Mouse (Mus musculus) hindbrain, embryonic 14.5 days (tissue): ENCODE data around the gene Tsfm. TPM values are rescaled to one million over a fixed set of nuclear protein-coding genes. Genes with fewer than 3 reads are reported as not detected.

ENCODE experiments used
- ATAC-seq: fragments of 200-750 bp; cut with Nextera tagmentation; 2 replicates; pipeline ENCODE4 v1.8.0; 2017; ENCODE audit warnings: moderate number of reproducible peaks, mild to moderate bottlenecking, moderate TSS enrichment, moderate library complexity; ENCODE audit not compliant: low FRiP score
- DNase-seq: peaks from one replicate; pipeline ENCODE4 v3.0.0-alpha.2; 2015; ENCODE audit warnings: low spot score
- H3K27ac ChIP-seq: fragments of 300-500 bp; sonication (generic); 2 replicates; pipeline ENCODE4 v1.5.1; 2014; ENCODE audit warnings: mild to moderate bottlenecking, moderate library complexity
- H3K27me3 ChIP-seq: fragments of 300-500 bp; sonication (generic); 2 replicates; pipeline ENCODE4 v1.6.1; 2014; ENCODE audit warnings: mild to moderate bottlenecking, low read length, mixed read lengths; ENCODE audit not compliant: control insufficient read depth, insufficient read depth
- H3K36me3 ChIP-seq: fragments of 300-500 bp; sonication (generic); replicated peaks from 2 replicates; pipeline ENCODE4 v1.6.1; 2014; ENCODE audit not compliant: control insufficient read depth, insufficient read depth
- H3K4me1 ChIP-seq: fragments of 300-500 bp; sonication (generic); replicated peaks from 2 replicates; pipeline ENCODE4 v1.6.1; 2014; ENCODE audit warnings: antibody characterized with exemption, low read length, mixed read lengths; ENCODE audit not compliant: control insufficient read depth, insufficient read depth
- H3K4me2 ChIP-seq: fragments of 300-500 bp; sonication (generic); replicated peaks from 2 replicates; pipeline ENCODE4 v1.6.1; 2014; ENCODE audit warnings: mild to moderate bottlenecking, moderate library complexity
- H3K4me3 ChIP-seq: fragments of 300-500 bp; sonication (generic); replicated peaks from 2 replicates; pipeline ENCODE4 v1.5.1; 2014; ENCODE audit warnings: mild to moderate bottlenecking, low read length
- H3K9ac ChIP-seq: fragments of 300-500 bp; sonication (generic); 2 replicates; pipeline ENCODE4 v1.6.1; 2014
- H3K9me3 ChIP-seq: fragments of 300-500 bp; sonication (generic); 2 replicates; pipeline ENCODE4 v1.6.1; 2016; ENCODE audit warnings: low read length; ENCODE audit not compliant: control insufficient read depth
- WGBS: fragments of 180-500 bp; shearing (Covaris S2); extraction: QIAGEN DNeasy Blood & Tissue Kit; methylation state at CpG from one replicate; pipeline ENCODE4 v1.1.7; 2014; 5-methylcytosine and 5-hydroxymethylcytosine counted together
- polyA plus RNA-seq: library from polyadenylated mRNA; unstranded; fragments of >200 nt; fragmentation: Nextera tagmentation; extraction: Ambion mirVana; gene quantifications from 2 replicates; pipeline ENCODE4 v1.2.1, GENCODE M21; 2014

Tsfm gene
- polyA plus RNA-seq, 1 experiment from 2014 or later = 59.1 TPM

GRCm38 (mm10) chr10:127059174-127059967, 28.7 kb upstream of the Tsfm start:
- DNase-seq = no peak
- H3K4me2 ChIP-seq = peak overlapping the region; percentile 60
- peaks cover 37% of the 10 kb centered on the region for H3K36me3 ChIP-seq
- H3K9me3 ChIP-seq = no peaks in the 10 kb centered on the region
- no peaks in the 10 kb centered on the region for H3K27me3 ChIP-seq
- peaks cover 26% of the 10 kb centered on the region for H3K4me1 ChIP-seq
- peak overlapping the region; percentile 98 for H3K27ac ChIP-seq
- under 1% methylated on average over 63 of the region's 92 CpGs for WGBS
- ATAC-seq = no peak
- peak overlapping the region; percentile 90 for H3K4me3 ChIP-seq
- H3K9ac ChIP-seq = peak overlapping the region; percentile 96

- H3K9me3 ChIP-seq = no peaks in the 10 kb centered on the region
- peaks cover 44% of the 10 kb centered on the region for H3K36me3 ChIP-seq
- H3K4me2 ChIP-seq = peak overlapping the region; percentile 60
- peak overlapping the region; percentile 98; the same call in 1 of the 2 replicates for H3K27ac ChIP-seq
- peak overlapping the region; percentile 90 for H3K4me3 ChIP-seq
- peak overlapping the region; percentile 96 for H3K9ac ChIP-seq
- ATAC-seq (no peak), DNase-seq (no peak)
- peaks cover 26% of the 10 kb centered on the region for H3K4me1 ChIP-seq
- H3K27me3 ChIP-seq = no peaks in the 10 kb centered on the region
- WGBS = 2% methylated on average over 8 of the region's 8 CpGs
Observed at GRCm38 (mm10) chr10:127058708-127059107, 28.1 kb upstream of the Tsfm start.

- Histone ChIP-seq H3K9ac (peak overlapping the region; percentile 96), H3K4me1 (peaks cover 26% of the 10 kb centered on the region)
- DNase-seq = peak; percentile 82
Observed at GRCm38 (mm10) chr10:127058161-127058560, 27.5 kb upstream of the Tsfm start.

GRCm38 (mm10) chr10:127056490-127056889, 25.9 kb upstream of the Tsfm start:
- no peak for DNase-seq
- H3K9ac ChIP-seq = no peak overlapping the region
- no peaks in the 10 kb centered on the region for H3K9me3 ChIP-seq
- H3K27ac ChIP-seq = no peak overlapping the region
- peaks cover 52% of the 10 kb centered on the region for H3K36me3 ChIP-seq
- no peak overlapping the region for H3K4me2 ChIP-seq
- H3K27me3 ChIP-seq = peaks cover 12% of the 10 kb centered on the region
- WGBS = 91% methylated on average over 20 of the region's 20 CpGs
- no peak overlapping the region for H3K4me3 ChIP-seq
- no peak for ATAC-seq
- peaks cover 18% of the 10 kb centered on the region for H3K4me1 ChIP-seq

More at GRCm38 (mm10) chr10:127058161-127058560, 27.5 kb upstream of the Tsfm start:
- H3K4me2 ChIP-seq = peak overlapping the region; percentile 60
- H3K27me3 ChIP-seq = no peaks in the 10 kb centered on the region
- peak overlapping the region; percentile 90 for H3K4me3 ChIP-seq
- WGBS = 1% methylated on average over 9 of the region's 9 CpGs
- peak; percentile 13; the same call in 1 of the 2 replicates for ATAC-seq
- H3K27ac ChIP-seq = no peak overlapping the region
- peaks cover 49% of the 10 kb centered on the region for H3K36me3 ChIP-seq
- no peaks in the 10 kb centered on the region for H3K9me3 ChIP-seq

- Histone ChIP-seq H3K36me3 (peaks cover 52% of the 10 kb centered on the region), H3K27ac (no peak overlapping the region), H3K4me2 (no peak overlapping the region), H3K4me3 (no peak overlapping the region), H3K9ac (no peak overlapping the region), H3K9me3 (no peaks in the 10 kb centered on the region), H3K27me3 (peaks cover 22% of the 10 kb centered on the region), H3K4me1 (peaks cover 11% of the 10 kb centered on the region)
- 91% methylated on average over 8 of the region's 8 CpGs for WGBS
- no peak for ATAC-seq
- no peak for DNase-seq
Observed at GRCm38 (mm10) chr10:127055406-127055805, 24.8 kb upstream of the Tsfm start.

- Histone ChIP-seq H3K9ac (no peak overlapping the region), H3K4me1 (peaks cover 11% of the 10 kb centered on the region), H3K4me3 (no peak overlapping the region), H3K27me3 (peaks cover 30% of the 10 kb centered on the region), H3K4me2 (no peak overlapping the region), H3K9me3 (no peaks in the 10 kb centered on the region), H3K27ac (no peak overlapping the region), H3K36me3 (peaks cover 52% of the 10 kb centered on the region)
- no peak for DNase-seq
- ATAC-seq = no peak
- 74% methylated on average over 4 of the region's 4 CpGs for WGBS
Observed at GRCm38 (mm10) chr10:127054646-127055045, 24.0 kb upstream of the Tsfm start.

- H3K4me2 ChIP-seq = no peak overlapping the region
- no peak for ATAC-seq
- H3K4me3 ChIP-seq = no peak overlapping the region
- H3K36me3 ChIP-seq = peaks cover 23% of the 10 kb centered on the region
- DNase-seq = no peak
- H3K4me1 ChIP-seq = no peaks in the 10 kb centered on the region
- peaks cover 53% of the 10 kb centered on the region for H3K27me3 ChIP-seq
- H3K9me3 ChIP-seq = no peaks in the 10 kb centered on the region
- H3K9ac ChIP-seq = no peak overlapping the region
- WGBS = 23% methylated on average over 10 of the region's 10 CpGs
- no peak overlapping the region for H3K27ac ChIP-seq
Observed at GRCm38 (mm10) chr10:127050119-127050474, 19.5 kb upstream of the Tsfm start.

- Histone ChIP-seq H3K9ac (no peak overlapping the region), H3K4me2 (no peak overlapping the region), H3K27me3 (peaks cover 53% of the 10 kb centered on the region), H3K9me3 (no peaks in the 10 kb centered on the region), H3K27ac (no peak overlapping the region), H3K4me1 (no peaks in the 10 kb centered on the region), H3K4me3 (peak overlapping the region; percentile 11; the same call in 1 of the 2 replicates), H3K36me3 (peaks cover 23% of the 10 kb centered on the region)
- ATAC-seq (no peak), DNase-seq (no peak)
- 4% methylated on average over 29 of the region's 29 CpGs for WGBS
Observed at GRCm38 (mm10) chr10:127049395-127050118, 18.9 kb upstream of the Tsfm start.

- Histone ChIP-seq H3K27me3 (peaks cover 53% of the 10 kb centered on the region), H3K9me3 (no peaks in the 10 kb centered on the region), H3K36me3 (peaks cover 15% of the 10 kb centered on the region), H3K27ac (no peak overlapping the region), H3K4me3 (peak overlapping the region; percentile 11; the same call in 1 of the 2 replicates), H3K4me1 (no peaks in the 10 kb centered on the region), H3K9ac (no peak overlapping the region), H3K4me2 (no peak overlapping the region)
- ATAC-seq (no peak), DNase-seq (no peak)
- WGBS = 4% methylated on average over 35 of the region's 35 CpGs
Observed at GRCm38 (mm10) chr10:127048608-127049394, 18.2 kb upstream of the Tsfm start.
